Mouse (Mus musculus) testis, postnatal 10 days (tissue): Measurements from ENCODE around the gene Ankrd7.
"Not testable (repeated sequence)": the region's sequence is repeated elsewhere in the genome, so short reads cannot be mapped to it uniquely, and the experiment has no call there.

ENCODE experiments used
- DNase-seq: peaks from one replicate; pipeline ENCODE4 v3.0.0; 2021; ENCODE audit warnings: low spot score

The Ankrd7 gene

DNA sequence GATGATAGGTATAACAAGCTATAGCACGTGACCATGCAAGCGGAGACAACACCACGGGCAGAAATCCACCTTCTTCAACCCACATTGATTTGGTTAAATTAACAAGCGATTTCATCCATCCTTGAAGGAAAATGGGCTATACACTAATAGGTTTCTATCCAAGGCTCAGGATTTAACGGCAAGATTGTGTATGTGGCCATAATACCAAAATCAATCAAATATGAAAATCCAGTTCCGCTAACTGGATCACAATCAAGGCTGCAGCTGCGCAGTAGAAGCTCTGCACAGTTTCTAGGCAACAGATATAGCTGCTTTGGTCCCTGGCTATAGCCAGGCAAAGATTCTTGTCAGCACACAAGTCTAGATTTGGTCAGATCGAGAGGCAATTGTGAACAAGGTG is at the start of gene Ankrd7:
TSS of gene Ankrd7 (plus strand) at position 301 of the 400 bp plus-strand sequence.
- no peak for DNase-seq

DNA sequence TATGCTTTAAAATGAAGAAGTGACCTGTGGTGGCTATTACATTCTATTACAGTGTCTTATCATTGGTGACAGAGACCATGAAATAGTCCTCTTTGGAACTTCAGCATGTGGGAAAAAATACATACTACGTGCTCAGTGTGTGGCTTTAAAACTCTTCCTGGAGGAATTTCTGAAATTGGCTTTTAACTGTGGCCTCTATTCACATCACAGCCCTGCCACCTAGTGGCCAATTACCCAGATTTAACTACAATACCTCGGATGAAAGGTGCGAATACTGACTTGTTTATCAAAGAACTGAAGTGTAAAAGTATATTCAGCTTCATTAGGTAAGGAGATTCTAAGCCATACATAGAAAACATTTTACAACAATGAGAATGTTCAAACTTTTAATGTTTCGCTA is 46.8 kb upstream of the Ankrd7 start:
- DNase-seq = peak; percentile 74

DNA sequence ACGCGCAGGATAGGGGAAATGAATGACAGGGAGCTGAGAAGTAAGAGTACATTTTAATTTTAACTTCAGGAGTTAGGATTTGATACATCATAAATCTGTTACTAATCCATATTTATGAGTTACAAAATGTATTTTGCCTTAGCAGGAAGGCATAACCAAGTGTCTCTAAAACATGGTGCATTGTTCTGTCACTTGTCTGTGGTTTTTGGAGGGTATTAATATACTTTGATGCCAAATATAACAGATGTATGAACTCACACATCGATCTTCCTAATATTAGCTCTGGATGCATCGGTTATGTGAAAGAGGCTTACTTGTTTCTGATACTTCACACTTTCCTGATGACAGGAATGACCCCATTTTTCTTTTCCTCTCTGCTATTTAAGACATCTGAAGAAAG is 45.9 kb upstream of the Ankrd7 start:
- no peak for DNase-seq

DNA sequence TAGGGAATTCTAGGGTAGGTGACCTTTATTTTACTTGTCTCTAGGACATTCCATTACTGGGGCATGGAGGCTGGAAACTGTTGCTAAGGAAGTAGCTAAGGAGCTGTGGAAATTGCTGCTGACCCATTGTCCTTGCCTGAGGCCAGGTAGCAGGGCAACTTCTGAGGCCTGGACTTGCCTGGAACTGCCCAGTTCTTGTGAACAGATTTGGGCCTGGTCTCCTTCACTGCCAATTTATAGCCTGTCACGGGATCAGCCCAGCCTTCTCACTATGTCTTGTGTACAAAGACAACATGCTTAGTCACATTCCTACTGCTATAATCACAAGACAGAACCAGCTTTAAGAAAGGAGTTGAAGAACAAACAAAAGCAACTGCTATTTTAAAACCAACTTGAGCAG is 43.3 kb upstream of the Ankrd7 start:
- no peak for DNase-seq

DNA sequence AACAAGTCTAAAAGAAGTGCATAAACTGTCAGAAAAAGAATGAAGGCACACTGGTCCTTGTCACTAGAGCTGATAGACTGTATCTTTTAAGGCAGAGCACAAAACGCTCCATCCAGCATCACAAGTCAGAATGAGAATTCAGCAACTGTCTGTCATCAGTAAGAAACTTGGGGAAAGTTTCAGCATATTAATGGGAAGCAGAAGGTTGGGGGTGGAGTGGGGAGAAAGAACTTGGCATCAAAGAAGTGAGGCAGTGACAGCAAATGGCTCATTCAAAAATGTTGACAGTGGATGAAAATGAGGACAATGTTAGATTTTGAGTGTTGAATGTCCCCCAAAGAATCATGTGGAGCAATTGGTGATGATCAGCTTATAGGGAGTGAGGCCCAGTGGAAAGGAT is 33.2 kb upstream of the Ankrd7 start:
- DNase-seq = no peak

DNA sequence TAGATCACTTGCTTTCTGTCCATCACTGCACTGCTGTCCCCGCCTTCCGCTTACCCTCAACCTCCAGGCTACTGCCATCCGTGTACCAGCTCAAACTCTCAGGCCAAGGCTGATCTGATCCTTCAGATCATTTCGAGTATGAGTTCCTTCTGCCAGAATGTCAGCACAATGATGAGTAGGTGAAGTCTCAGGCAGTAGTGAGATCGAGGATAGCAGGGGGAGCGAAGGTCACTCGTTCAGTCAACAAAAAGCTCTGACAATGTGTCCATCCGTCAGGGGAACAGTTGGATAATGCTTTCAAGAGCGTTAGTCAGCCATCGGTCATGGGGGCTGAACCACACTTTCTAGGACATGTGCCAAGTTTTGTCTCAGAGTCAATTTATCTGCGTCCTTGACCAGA is 21.6 kb upstream of the Ankrd7 start:
- DNase-seq = not testable (repeated sequence)

DNA sequence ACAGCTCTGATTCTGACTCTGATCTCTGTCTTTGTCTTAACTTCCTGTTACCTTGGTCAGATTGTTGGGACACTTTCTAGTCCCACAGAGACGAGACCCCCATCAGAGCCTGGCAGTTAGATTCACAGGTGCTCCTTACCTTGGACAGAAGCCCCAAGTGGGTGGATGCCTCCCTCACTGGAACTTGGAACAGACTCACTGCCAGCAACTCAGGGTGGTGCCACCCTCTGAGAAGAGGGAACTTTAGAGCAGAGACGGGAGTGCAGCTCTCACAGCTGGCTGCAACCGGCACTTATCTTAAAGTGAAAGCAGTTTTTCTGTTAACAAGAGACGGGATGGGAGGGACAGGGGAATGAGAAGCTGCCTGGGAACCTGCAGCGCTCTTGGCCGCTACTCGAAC is 20.5 kb upstream of the Ankrd7 start:
- not testable (repeated sequence) for DNase-seq

DNA sequence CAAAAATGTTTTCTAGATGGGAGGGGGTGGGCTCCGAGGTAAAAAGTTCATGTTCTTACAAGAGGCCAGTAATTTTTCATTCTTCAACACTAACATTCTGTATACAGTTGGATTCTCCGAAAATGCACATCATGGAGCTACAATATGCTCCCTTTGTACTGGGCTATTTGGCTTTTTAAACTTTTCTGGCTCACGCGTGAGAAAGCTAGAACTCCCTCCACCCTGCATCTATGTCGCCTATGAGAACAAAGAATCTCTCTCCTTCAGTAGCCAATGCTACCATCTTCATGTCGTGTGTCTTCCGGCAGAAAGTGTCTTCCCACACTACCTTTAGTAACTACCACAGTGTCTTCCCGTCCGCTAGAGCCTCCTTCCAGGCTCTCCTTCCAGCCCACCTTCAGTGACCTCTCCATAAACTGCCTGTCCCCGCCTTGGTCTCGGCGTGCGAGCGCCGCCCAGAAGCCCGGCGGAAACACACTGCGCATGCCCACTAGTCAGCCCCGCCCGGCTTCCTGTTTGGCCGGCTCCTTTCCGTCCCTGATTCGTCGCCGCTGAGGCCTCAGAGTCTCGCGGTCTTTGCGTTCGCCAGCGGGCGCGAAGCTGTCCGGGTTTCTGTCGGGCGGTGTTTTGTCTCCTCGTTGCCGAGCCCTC is 17.9 kb upstream of the Ankrd7 start, which contains the start of gene Lsm8:
TSS of gene Lsm8 (plus strand) at position 529 of the 651 bp plus-strand sequence.
- DNase-seq = peak; percentile 97

DNA sequence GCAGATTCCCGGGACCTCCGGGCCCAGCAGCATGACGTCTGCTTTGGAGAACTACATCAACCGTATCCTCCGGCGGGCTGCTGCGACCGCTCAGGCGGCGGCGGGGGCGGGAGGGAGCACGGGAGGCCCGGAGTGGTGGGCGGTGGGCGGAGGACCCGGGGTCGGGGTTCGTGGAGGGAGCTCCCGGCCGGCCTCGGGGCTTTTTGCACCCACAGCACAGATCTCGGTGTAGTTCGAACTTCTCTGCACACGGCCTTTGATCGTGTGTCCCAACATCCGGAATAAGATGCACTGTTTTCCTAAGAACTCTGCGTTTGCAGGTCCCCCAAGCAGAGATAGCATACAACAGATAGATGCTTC is 17.4 kb upstream of the Ankrd7 start:
- DNase-seq = no peak

DNA sequence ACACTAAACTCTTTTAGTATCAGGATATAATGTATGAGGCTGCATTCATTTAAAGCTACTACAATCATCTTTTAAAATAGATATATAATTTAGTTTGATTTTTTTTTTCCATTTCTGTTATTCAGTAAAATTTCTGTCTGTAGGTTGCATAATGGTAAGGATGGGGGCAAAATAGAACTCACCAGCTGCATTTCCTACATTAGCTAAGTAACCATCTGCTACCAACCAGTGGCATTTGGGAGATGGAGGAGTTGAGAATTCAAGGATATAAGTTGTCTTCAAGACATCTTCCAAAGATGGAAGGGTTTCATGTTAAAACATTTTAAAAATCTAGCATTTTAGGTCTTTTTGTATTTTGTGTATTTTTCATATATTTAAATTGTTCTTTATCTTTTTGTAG is 10.8 kb upstream of the Ankrd7 start:
- no peak for DNase-seq

DNA sequence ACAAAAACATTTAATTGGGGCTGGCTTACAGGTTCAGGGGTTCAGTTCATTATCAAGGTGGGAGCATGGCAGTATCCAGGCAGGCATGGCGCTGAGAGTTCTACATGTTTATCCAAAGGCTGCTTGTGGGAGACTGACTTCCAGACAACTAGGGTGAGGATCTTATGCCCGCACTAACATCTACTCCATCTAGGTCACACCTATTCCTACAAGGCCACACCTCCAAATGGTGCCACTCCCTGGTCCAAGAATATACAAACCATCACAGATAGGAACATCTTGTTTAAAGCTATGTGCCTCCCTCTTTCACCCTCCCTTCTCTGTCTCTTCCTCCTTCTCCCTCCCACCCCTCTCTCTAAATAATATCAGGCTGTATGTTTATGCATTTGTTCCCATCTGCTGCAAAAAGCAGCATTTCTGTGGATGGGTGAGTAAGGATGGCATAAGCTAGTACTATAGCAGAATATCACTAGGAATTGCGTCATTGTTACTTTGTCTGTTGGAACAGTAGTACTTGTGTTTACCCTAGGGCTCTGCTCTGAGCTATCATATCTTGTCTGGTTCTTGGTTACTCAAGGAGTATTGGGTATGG is 9.5 kb upstream of the Ankrd7 start:
- no peak for DNase-seq

DNA sequence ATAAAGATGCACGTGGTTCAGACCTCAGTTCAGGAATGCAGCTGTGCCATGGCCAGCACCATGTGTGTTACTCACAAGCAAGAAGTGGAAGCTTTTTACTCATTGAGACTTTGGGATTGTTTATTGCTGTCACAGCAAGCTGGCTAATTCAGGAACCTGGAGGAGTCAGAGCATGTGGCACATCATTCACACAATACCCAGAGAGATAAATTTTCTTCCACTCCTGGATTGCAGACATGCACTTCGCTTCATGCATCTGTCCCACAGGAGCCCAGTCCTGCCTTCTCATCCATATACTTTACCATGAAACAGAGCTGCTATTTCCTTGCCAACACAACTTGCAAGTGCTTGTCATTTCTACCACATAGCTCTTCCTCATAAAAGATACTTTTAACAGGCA is 22.9 kb downstream of the Ankrd7 start:
- DNase-seq = no peak

DNA sequence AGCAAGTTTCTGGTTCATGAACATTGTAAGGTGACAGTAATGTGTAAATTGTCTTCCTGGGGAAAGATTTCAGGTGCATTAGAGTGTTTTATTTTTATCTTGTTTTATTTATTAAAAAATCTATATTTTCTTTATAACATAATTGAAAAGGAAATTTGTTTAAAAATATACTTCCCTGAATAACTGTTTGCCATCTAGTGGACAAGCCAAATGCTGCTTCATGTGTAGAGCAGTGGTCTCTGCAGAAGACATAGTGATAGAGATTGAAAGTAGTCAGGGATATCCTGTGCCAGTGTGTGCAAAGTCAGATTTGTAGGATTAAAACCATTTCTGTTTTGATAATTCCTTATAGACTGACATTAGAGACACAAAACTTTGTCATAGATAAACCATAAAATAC is 28.0 kb downstream of the Ankrd7 start:
- DNase-seq = no peak

DNA sequence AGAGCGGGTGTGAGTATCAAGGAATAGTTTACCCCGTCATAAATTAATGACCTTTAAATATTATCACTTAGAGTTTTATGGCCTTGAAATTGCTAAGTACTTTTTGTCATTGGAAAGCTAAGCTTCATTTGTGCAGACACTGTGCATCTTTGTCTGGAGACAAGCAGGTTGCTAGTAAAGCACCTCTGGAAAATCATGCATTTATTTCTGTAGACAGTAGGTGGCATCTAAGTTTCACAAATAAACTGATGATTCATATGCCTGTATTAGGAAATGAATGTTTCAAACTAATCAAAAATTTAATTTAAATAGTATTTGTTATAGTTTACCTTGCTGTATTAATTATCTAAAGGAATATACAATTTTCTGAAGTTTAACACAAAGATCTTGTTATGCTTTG is 41.1 kb downstream of the Ankrd7 start:
- no peak for DNase-seq

DNA sequence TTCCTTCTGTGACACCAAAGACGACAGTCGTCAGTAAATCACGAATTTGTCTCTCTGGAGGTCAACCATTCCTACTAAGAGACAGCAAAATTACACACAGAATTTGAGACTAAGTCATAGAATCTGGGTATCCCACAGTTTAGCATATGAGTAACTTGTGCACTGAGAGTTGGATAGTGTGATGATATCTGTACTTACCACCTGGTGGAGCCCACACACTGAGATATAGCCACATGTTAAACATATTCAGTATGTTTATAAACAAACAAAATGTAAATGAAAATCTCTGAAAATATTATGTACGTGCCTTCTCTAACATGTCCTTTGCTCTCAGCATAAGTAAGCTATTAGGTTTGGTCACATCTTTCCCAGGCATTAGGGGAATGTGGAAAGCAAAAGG is 47.1 kb downstream of the Ankrd7 start:
- no peak for DNase-seq

DNA sequence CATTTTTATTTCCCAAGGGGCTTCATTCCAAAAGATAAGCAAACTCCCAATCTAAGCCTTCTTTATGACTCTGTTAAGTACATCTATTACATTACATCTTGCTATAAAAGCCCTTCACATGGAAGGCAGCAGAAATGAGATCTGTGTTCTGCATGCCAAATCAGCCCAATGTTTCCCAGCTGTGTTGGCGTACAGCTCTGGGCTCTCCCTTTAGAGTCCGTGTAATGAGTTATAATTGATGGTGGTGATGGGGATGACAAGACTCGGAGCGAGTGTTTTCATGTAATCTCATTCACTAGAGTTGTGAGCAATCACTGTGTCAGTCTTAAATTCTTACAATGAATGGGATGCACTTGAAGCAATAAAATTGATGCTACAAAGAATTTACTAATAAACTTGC is 49.9 kb downstream of the Ankrd7 start:
- DNase-seq = no peak

DNA sequence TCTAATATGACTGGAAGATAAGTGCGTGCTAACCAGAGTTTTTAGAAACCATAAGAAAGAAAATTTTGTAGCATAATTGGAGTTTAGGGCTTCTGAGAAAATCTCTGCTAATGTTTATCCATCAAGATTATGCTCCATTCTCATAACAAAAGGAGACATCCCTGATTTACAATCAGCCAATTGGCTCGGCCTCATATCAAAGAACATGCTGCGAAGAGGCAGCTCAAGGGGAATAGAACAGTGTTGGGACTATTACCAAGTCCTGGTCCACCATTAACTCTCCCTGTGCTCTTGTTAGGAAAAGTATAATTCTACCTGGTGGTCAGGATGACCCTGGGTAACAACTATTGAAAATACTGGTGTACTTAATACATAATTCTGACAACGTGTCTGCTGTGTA is 50.4 kb downstream of the Ankrd7 start:
- no peak for DNase-seq
